Mouse (Mus musculus) monocyte, adult 5-6 weeks (primary cell): Measurements from ENCODE around the gene Ap1m1. TPM values are rescaled to one million over a fixed set of nuclear protein-coding genes. Genes with fewer than 3 reads are reported as not detected.
A peak's percentile ranks its signal among the peaks of the same experiment; 100 is the strongest.

Experiments
- ATAC-seq: fragments of 153-309, 156-312 bp; replicated peaks from 2 replicates; pipeline ENCODE4 v1.8.0; 2017; ENCODE audit warnings: mild to moderate bottlenecking; ENCODE audit not compliant: low TSS enrichment, insufficient number of reproducible peaks, severe bottlenecking, poor library complexity, low FRiP score
- total RNA-seq: library from RNA; stranded (forward); fragments of 200-1000, 200-491, 200-594 nt; gene quantifications from 3 replicates; pipeline ENCODE4 v1.2.3, GENCODE M21; 2017

Gene Ap1m1
- 59.3 to 86.9 TPM (median 76.3 TPM) in 3 replicates for total RNA-seq

GRCm38 (mm10) chr8:72239499-72240402, at the start of gene Ap1m1:
Gene Ap1m1 (plus strand): TSS chr8:72240018.
- ATAC-seq = peak; percentile 90

- peak; percentile 57 for ATAC-seq
Measured at GRCm38 (mm10) chr8:72190215-72190539, 49.6 kb upstream of the Ap1m1 start.

- ATAC-seq = no peak
Measured at GRCm38 (mm10) chr8:72192065-72192464, 47.8 kb upstream of the Ap1m1 start.

- peak; percentile 92 for ATAC-seq
Measured at GRCm38 (mm10) chr8:72197997-72198396, 41.8 kb upstream of the Ap1m1 start.

DNA sequence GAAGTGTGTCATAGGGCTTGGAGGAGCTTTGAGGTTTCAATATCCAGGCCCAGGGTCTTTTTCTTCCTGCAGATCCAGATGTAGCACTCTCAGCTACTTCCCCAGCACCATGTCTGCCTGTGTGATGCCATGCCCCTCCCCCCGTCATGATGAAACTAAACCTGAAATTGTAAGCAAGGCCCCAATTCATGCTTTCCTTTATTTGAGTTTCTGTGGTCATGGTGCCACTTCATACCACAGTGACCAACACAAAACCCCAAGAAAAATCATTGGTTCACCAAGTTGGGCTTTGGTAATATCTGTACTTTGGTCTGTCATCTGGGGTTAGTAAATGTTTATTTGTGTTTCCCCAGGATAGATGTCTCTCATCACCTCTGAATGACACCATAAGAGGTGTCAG, 31.2 kb upstream of the Ap1m1 start:
- no peak for ATAC-seq

DNA sequence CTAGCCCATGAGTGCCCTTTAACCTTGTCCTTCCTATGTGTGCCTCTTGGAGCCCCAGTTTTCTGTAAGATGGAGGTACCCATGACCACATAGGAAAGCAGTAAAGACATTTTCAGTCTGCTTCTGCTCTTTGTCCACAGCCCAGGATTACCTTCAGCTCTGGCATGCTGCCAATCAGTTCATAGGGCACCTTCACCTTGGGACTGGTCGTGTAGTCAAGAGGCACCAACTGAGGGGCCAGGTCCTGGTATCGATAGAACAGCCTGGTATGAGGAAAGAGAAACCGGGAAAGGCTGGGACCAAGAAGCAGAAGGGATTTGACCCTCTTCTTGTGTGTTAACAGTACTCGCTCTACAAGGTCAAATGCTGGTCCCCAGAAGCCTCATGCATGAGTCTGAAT, 29.6 kb upstream of the Ap1m1 start:
- ATAC-seq = no peak

- no peak for ATAC-seq
Measured at GRCm38 (mm10) chr8:72210710-72211109, 29.1 kb upstream of the Ap1m1 start.

- ATAC-seq = peak; percentile 42; the same call in 1 of the 2 replicates
Measured at GRCm38 (mm10) chr8:72211846-72212245, 28.0 kb upstream of the Ap1m1 start.

GRCm38 (mm10) chr8:72212751-72213150, 27.1 kb upstream of the Ap1m1 start, which contains the start of gene Cib3:
Gene Cib3 (minus strand): TSS chr8:72212837.
- ATAC-seq = no peak

DNA sequence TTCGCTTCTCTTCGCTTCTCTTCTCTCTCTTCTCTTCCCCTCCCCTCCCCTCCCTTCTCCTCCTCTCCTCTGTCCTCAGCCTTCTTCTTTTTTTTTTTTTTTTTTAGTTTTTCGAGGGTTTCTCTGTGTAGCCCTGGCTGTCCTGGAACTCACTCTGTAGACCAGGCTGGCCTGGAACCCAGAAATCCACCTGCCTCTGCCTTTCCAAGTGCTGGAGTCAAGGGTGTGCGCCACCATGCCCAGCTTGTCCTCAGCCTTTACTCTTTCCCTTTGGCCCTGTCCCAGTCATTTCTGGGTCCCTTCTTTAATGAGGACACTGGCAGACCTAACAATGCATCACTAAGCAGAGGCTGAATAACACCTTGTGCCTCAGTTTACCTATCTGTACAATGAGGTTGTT, 26.3 kb upstream of the Ap1m1 start, which contains the start of gene Gm11034:
TSS of gene Gm11034 (minus strand) at position 101 of the 400 bp plus-strand sequence.
- no peak for ATAC-seq

DNA sequence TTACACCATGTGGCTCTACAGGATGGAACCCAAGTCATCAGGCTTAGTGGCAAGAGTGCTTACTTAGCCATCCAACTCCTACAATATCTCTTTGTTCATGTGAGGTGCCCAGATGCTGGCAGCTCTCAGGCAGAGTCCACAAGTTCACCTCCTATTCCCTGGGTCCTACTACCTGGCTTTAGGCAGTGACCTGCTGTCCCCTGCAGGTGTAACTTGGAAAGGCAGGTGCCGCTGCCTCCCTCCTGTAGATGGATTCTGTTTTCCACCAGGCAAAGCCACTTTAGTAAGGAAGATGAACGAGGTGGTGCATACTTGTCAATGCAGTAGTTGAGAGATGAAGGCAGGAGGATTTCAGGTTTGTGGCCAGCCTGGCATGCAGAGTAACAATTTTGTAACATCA, 24.8 kb upstream of the Ap1m1 start:
- ATAC-seq = no peak

DNA sequence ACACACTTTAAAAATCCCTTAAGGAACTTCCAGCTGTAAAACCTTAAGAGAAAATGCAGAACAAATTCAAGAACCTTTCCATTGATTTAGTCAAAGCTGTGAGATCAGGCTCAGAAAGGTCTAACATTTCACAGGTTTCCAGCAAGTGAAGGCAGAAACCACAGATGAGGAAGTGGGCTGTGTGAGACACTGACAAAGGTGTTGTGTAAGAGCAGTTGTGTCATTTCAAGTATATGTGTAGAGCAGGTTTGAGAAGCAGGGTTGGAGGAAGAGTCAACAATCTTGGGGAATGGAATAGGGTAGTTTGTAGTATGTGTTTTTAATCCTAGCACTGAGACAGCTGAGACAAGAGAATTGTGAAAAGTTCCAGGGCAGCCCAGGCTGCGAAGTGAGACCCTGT, 23.9 kb upstream of the Ap1m1 start:
- ATAC-seq = peak; percentile 74

- ATAC-seq = no peak
Measured at GRCm38 (mm10) chr8:72218781-72219540, 20.9 kb upstream of the Ap1m1 start.

- peak; percentile 91 for ATAC-seq
Measured at GRCm38 (mm10) chr8:72219541-72220363, 20.1 kb upstream of the Ap1m1 start, which contains the start of gene Fam32a. Gene Fam32a (plus strand): TSS chr8:72219730.

- ATAC-seq = no peak
Measured at GRCm38 (mm10) chr8:72220758-72221157, 19.1 kb upstream of the Ap1m1 start.

GRCm38 (mm10) chr8:72222656-72223055, 17.2 kb upstream of the Ap1m1 start:
- ATAC-seq = no peak

GRCm38 (mm10) chr8:72240403-72240763, 565 bp downstream of the Ap1m1 start:
- no peak; the same call in 1 of the 2 replicates for ATAC-seq

DNA sequence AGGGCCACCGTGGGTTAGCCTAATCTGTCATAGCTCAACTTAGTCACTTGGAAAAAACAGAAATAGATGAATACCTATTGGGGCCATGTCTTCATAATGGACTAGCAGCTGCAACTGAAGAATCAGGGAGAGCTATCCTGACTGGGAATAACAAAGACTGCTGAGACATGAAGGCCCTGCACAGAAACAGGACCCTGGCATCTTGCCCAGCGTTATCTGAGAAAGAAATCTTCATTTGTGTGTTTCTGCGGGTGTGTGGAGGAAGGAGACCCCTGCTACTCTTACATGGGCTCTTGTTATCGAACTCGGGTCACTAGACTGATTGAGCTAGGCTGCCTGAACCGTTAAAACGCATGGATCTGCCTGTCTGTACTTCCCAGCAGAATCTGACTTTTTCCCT, 1.1 kb downstream of the Ap1m1 start:
- ATAC-seq = no peak

DNA sequence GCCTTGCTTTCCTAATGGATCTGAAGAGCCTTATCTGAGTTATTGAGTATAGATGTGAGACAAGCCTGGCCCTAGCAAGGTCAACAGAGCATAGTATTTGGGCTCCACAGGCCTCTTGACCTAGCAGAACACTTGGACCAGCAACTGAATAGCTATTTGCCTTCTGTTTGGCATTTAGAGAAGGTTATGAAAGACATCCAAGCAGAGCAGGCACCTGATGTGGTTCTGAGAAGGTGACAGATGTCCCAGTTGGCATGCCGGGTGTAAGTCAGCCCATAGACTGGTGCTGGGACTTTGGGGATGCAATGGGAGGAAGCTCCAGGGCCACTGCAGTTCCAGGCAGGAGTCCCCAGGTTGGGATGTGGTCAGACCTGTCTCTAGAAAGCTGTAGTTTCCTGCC, 2.4 kb downstream of the Ap1m1 start:
- no peak for ATAC-seq
